12 mouse cellular contexts compared by ENCODE assay signal in genomic region chr16:42677211-42677610, GRCm38 (mm10).
DNase-seq lines count a peak whose midpoint lies in the region; ATAC-seq lines count a peak whose summit lies in the region.
"Had no signal": no experiment of that assay in that cellular context is flagged by ENCODE, and none has a peak within 500 bp of the region (broad histone marks: within the 10 kb centered on the region; RNA-seq: fewer than 3 reads in every experiment).

No protein-coding gene starts in this region.

- no peak overlapping the region for H3K4me2 ChIP-seq in intestine, embryonic 14.5 days (ENCODE audit: low read length)
- H3K4me2 ChIP-seq in intestine, embryonic 15.5 days (replicated peaks), result no peak overlapping the region
- H3K4me2 ChIP-seq in heart, embryonic 14.5 days (ENCODE audit: low read length), result no peak overlapping the region
- no peak overlapping the region for H3K4me2 ChIP-seq in forebrain, embryonic 14.5 days (ENCODE audit: low read length)
- H3K4me2 ChIP-seq: limb, embryonic 15.5 days had no signal

- H3K9me3 ChIP-seq in intestine, embryonic 14.5 days (ENCODE audit: control insufficient read depth, low read length), result no peaks in the 10 kb centered on the region
- no peaks in the 10 kb centered on the region for H3K9me3 ChIP-seq in intestine, embryonic 15.5 days
- 0 out of 2 replicates have a peak, but pooled peaks cover 5% of the 10 kb centered on the region for H3K9me3 ChIP-seq in megakaryocyte, embryonic 14.5 days
- H3K9me3 ChIP-seq in heart, embryonic 14.5 days (ENCODE audit: control insufficient read depth, low read length), result no peaks in the 10 kb centered on the region
- H3K9me3 ChIP-seq in forebrain, embryonic 14.5 days (replicated peaks; ENCODE audit: control insufficient read depth, low read length), result no peaks in the 10 kb centered on the region
- H3K9me3 ChIP-seq: limb, embryonic 15.5 days had no signal

- no peaks in the 10 kb centered on the region for H3K27me3 ChIP-seq in intestine, embryonic 14.5 days (replicated peaks; ENCODE audit: control insufficient read depth, insufficient read depth, low read length)
- no peaks in the 10 kb centered on the region for H3K27me3 ChIP-seq in intestine, embryonic 15.5 days (replicated peaks)
- H3K27me3 ChIP-seq in megakaryocyte, embryonic 14.5 days (replicated peaks), result no peaks in the 10 kb centered on the region
- no peaks in the 10 kb centered on the region for H3K27me3 ChIP-seq in heart, embryonic 14.5 days (ENCODE audit: control insufficient read depth, insufficient read depth, low read length)
- no peaks in the 10 kb centered on the region for H3K27me3 ChIP-seq in forebrain, embryonic 14.5 days (replicated peaks; ENCODE audit: control insufficient read depth, insufficient read depth, low read length)
- H3K27me3 ChIP-seq: limb, embryonic 15.5 days had no signal

- H3K9ac ChIP-seq in intestine, embryonic 14.5 days (ENCODE audit: low read length), result no peak overlapping the region
- no peak overlapping the region for H3K9ac ChIP-seq in intestine, embryonic 15.5 days
- H3K9ac ChIP-seq in heart, embryonic 14.5 days (ENCODE audit: low read length), result no peak overlapping the region
- H3K9ac ChIP-seq in forebrain, embryonic 14.5 days (ENCODE audit: low read length), result no peak overlapping the region
- H3K9ac ChIP-seq: forebrain, postnatal 0 days; limb, embryonic 15.5 days had no signal

- 71% methylated on average over 5 of the region's 5 CpGs for WGBS in intestine, embryonic 14.5 days
- WGBS in intestine, embryonic 15.5 days, result 64% methylated on average over 5 of the region's 5 CpGs
- WGBS in heart, embryonic 14.5 days, result 50% methylated on average over 5 of the region's 5 CpGs
- 93% methylated on average over 5 of the region's 5 CpGs for WGBS in forebrain, embryonic 14.5 days

- no peak overlapping the region for H3K4me3 ChIP-seq in intestine, embryonic 14.5 days (ENCODE audit: low read depth, low read length)
- H3K4me3 ChIP-seq in intestine, embryonic 15.5 days (replicated peaks), result no peak overlapping the region
- H3K4me3 ChIP-seq in megakaryocyte, embryonic 14.5 days (replicated peaks), result peak overlapping the region; percentile 0
- no peak overlapping the region for H3K4me3 ChIP-seq in heart, embryonic 14.5 days (ENCODE audit: control insufficient read depth in 1 of 2, insufficient read depth in 1 of 2, low read depth in 1 of 2, low read length in 2 of 2)
- H3K4me3 ChIP-seq in forebrain, embryonic 14.5 days (ENCODE audit: low read depth, low read length), result no peak overlapping the region
- H3K4me3 ChIP-seq: limb, embryonic 15.5 days had no signal

- no peak for DNase-seq in intestine, embryonic 14.5 days (ENCODE audit: low spot score)
- DNase-seq in right cerebral cortex, adult 18-20 months, result no peak
- DNase-seq in forebrain, embryonic 14.5 days (ENCODE audit: low spot score), result no peak
- DNase-seq: adrenal gland, adult 8-10 months; forebrain, postnatal 0 days; thymus, postnatal 25 days had no signal

- H3K27ac ChIP-seq in intestine, embryonic 14.5 days (ENCODE audit: low read depth), result peak overlapping the region; percentile 59
- no peak overlapping the region for H3K27ac ChIP-seq in intestine, embryonic 15.5 days
- peak overlapping the region; percentile 83 to 91 for H3K27ac ChIP-seq in heart, embryonic 14.5 days (replicated peaks in 1 of 2; ENCODE audit: control insufficient read depth in 1 of 2, insufficient read depth in 1 of 2, low read depth in 2 of 2, low read length in 2 of 2)
- no peak overlapping the region for H3K27ac ChIP-seq in forebrain, embryonic 14.5 days (ENCODE audit: low read depth, low read length)
- H3K27ac ChIP-seq: hindbrain, postnatal 0 days; limb, embryonic 15.5 days had no signal

- ATAC-seq in intestine, embryonic 14.5 days (replicated peaks; ENCODE audit: low FRiP score, low TSS enrichment, low read depth), result no peak
- no peak for ATAC-seq in intestine, embryonic 15.5 days
- ATAC-seq in megakaryocyte, adult 5-6 weeks (ENCODE audit: poor library complexity, severe bottlenecking), result no peak
- no peak for ATAC-seq in heart, embryonic 14.5 days (ENCODE audit: insufficient number of reproducible peaks, insufficient read depth, low FRiP score, low read depth)
- no peak for ATAC-seq in forebrain, embryonic 14.5 days
- ATAC-seq: forebrain, postnatal 0 days; hindbrain, postnatal 0 days had no signal

- H3K36me3 ChIP-seq in intestine, embryonic 14.5 days (ENCODE audit: control insufficient read depth, insufficient read depth, low read length), result no peaks in the 10 kb centered on the region
- no peaks in the 10 kb centered on the region for H3K36me3 ChIP-seq in intestine, embryonic 15.5 days
- H3K36me3 ChIP-seq in megakaryocyte, embryonic 14.5 days (replicated peaks; ENCODE audit: low read length), result no peaks in the 10 kb centered on the region
- no peaks in the 10 kb centered on the region for H3K36me3 ChIP-seq in heart, embryonic 14.5 days (ENCODE audit: control insufficient read depth, insufficient read depth, low read length)
- H3K36me3 ChIP-seq in forebrain, embryonic 14.5 days (ENCODE audit: control insufficient read depth, insufficient read depth, low read length), result no peaks in the 10 kb centered on the region
- H3K36me3 ChIP-seq: limb, embryonic 15.5 days had no signal

- no peaks in the 10 kb centered on the region for H3K4me1 ChIP-seq in intestine, embryonic 14.5 days (replicated peaks; ENCODE audit: control insufficient read depth, insufficient read depth, low read length)
- H3K4me1 ChIP-seq in intestine, embryonic 15.5 days (replicated peaks), result no peaks in the 10 kb centered on the region
- H3K4me1 ChIP-seq in megakaryocyte, embryonic 14.5 days, result peaks cover 26% of the 10 kb centered on the region
- H3K4me1 ChIP-seq in heart, embryonic 14.5 days (ENCODE audit: control insufficient read depth in 2 of 2, insufficient read depth in 2 of 2, low read length in 2 of 2), result no peaks in the 10 kb centered on the region
- H3K4me1 ChIP-seq in forebrain, embryonic 14.5 days (ENCODE audit: control insufficient read depth, insufficient read depth, low read length), result no peaks in the 10 kb centered on the region
- H3K4me1 ChIP-seq: limb, embryonic 15.5 days had no signal

Comparison
In these comparisons a context has a peak if more than half of its experiments do, and no peak if none do; other contexts are left out.
1. H3K27ac ChIP-seq: peak in intestine, embryonic 14.5 days (single experiment) and heart, embryonic 14.5 days (2 of 2); none in intestine, embryonic 15.5 days (single experiment) and forebrain, embryonic 14.5 days (single experiment).